Mouse (Mus musculus) lung, embryonic 15.5 days (tissue): ENCODE data around the gene Ehd1. TPM values are rescaled to one million over a fixed set of nuclear protein-coding genes. Genes with fewer than 3 reads are reported as not detected.

Experiments used
- microRNA counts: library from miRNA; unstranded; fragments of <30 nt; microRNA quantifications from one replicate; lab custom pipeline; 2016
- microRNA-seq: library from miRNA; unstranded; fragments of <30 nt; microRNA quantifications from one replicate; pipeline ENCODE4, GENCODE M21; 2016
- polyA plus RNA-seq: library from polyadenylated mRNA; unstranded; fragments of >200 nt; fragmentation: Nextera tagmentation; extraction: Ambion mirVana; gene quantifications from 2 replicates; pipeline ENCODE4 v1.2.1, GENCODE M21; 2015

The Ehd1 gene
- polyA plus RNA-seq, 1 experiment from 2014 or later: 76.1 TPM

MicroRNAs encoded within 50 kb of the gene (microRNA counts, 519-probe panel; counts per million panel counts)
- 2,281 counts per million, percentile 33 among the panel's probes with 10 or more counts for microRNA mmu-miR-192 (lab: Ali Mortazavi, UCI)

Small RNA genes within 50 kb of the gene (microRNA-seq; reads per million reads assigned to microRNA genes)
- 74.7 reads per million, percentile 49 among the genes with 10 or more reads in this experiment for gene Mir192
- 43.7 reads per million, percentile 43 among the genes with 10 or more reads in this experiment for gene Mir194-2
- gene Mir6989: not detected

Other genes starting within 250 kb of the Ehd1 start
- 24.3 and 25.8 TPM in 2 replicates for gene Syvn1, start 230.1 kb upstream of the Ehd1 start, polyA plus RNA-seq
- 75.8 and 76.2 TPM in 2 replicates for gene Mrpl49, start 218.9 kb upstream of the Ehd1 start, polyA plus RNA-seq
- 709 and 773 TPM in 2 replicates for gene Fau, start 218.9 kb upstream of the Ehd1 start, polyA plus RNA-seq
- gene Znhit2, start 215.5 kb upstream of the Ehd1 start, polyA plus RNA-seq: 33.5 and 33.8 TPM in 2 replicates
- 10.4 and 13.9 TPM in 2 replicates for gene Tm7sf2, start 208.4 kb upstream of the Ehd1 start, polyA plus RNA-seq
- gene Vps51, start 199.5 kb upstream of the Ehd1 start, polyA plus RNA-seq: 71.6 and 77.5 TPM in 2 replicates
- not detected in 2 replicates for gene Tmem262, start 196.7 kb upstream of the Ehd1 start, polyA plus RNA-seq
- 1.1 and 1.5 TPM in 2 replicates for gene Gm28374, start 194.5 kb upstream of the Ehd1 start, polyA plus RNA-seq
- gene Zfpl1, start 191.8 kb upstream of the Ehd1 start, polyA plus RNA-seq: 74.0 and 78.4 TPM in 2 replicates
- gene Cdca5, start 191.7 kb upstream of the Ehd1 start, polyA plus RNA-seq: 47.2 and 48.1 TPM in 2 replicates
- gene AC131692.1, start 182.3 kb upstream of the Ehd1 start, polyA plus RNA-seq: 0.21 and 0.26 TPM in 2 replicates
- 0.34 and 0.41 TPM in 2 replicates for gene Naaladl1, start 170.9 kb upstream of the Ehd1 start, polyA plus RNA-seq
- gene Sac3d1, start 158.1 kb upstream of the Ehd1 start, polyA plus RNA-seq: 48.6 and 49.8 TPM in 2 replicates
- gene Snx15, start 148.4 kb upstream of the Ehd1 start, polyA plus RNA-seq: 33.1 TPM in 2 replicates
- gene Batf2, start 135.7 kb upstream of the Ehd1 start, polyA plus RNA-seq: 0.42 and 0.56 TPM in 2 replicates
- 96.9 and 106 TPM in 2 replicates for gene Arl2, start 135.2 kb upstream of the Ehd1 start, polyA plus RNA-seq
- gene Majin, start 92.3 kb upstream of the Ehd1 start, polyA plus RNA-seq: not detected in 2 replicates
- 0.48 TPM in 1 of 2 replicates, not detected in the other for gene Gpha2, start 50.3 kb upstream of the Ehd1 start, polyA plus RNA-seq
- 17.1 and 19.2 TPM in 2 replicates for gene Ppp2r5b, start 40.9 kb upstream of the Ehd1 start, polyA plus RNA-seq
- gene Atg2a, start 35.1 kb upstream of the Ehd1 start, polyA plus RNA-seq: 8.9 and 9.3 TPM in 2 replicates
- gene Cdc42bpg, start 29.7 kb downstream of the Ehd1 start, polyA plus RNA-seq: 0.77 and 0.92 TPM in 2 replicates
- gene Men1, start 58.3 kb downstream of the Ehd1 start, polyA plus RNA-seq: 82.6 and 85.7 TPM in 2 replicates
- 19.2 and 22.9 TPM in 2 replicates for gene Map4k2, start 64.4 kb downstream of the Ehd1 start, polyA plus RNA-seq
- 133 and 136 TPM in 2 replicates for gene Sf1, start 87.0 kb downstream of the Ehd1 start, polyA plus RNA-seq
- gene Pygm, start 107.7 kb downstream of the Ehd1 start, polyA plus RNA-seq: 17.7 and 22.3 TPM in 2 replicates
- 62.6 and 72.1 TPM in 2 replicates for gene Rasgrp2, start 122.6 kb downstream of the Ehd1 start, polyA plus RNA-seq
- 0.58 and 0.97 TPM in 2 replicates for gene Nrxn2, start 142.0 kb downstream of the Ehd1 start, polyA plus RNA-seq